Mouse (Mus musculus) MEL (cell line): ENCODE data around the gene Dpm2.

ENCODE experiments used
- NRF1 ChIP-seq: IDR thresholded peaks from 2 replicates; pipeline ENCODE4 v1.6.1; 2014; ENCODE audit warnings: low read depth, mild to moderate bottlenecking, inconsistent platforms, low read length, improper control_type of control experiment, moderate library complexity; ENCODE audit not compliant: poor library complexity, insufficient read depth, severe bottlenecking
- TCF12 ChIP-seq: IDR thresholded peaks from 2 replicates; pipeline ENCODE4 v1.6.1; 2014; ENCODE audit warnings: low read depth, mild to moderate bottlenecking, inconsistent platforms, low read length, improper control_type of control experiment, moderate library complexity

- TF ChIP-seq TCF12 (no peak), NRF1 (no peak)
Measured at GRCm38 (mm10) chr2:32549764-32550163, 20.9 kb upstream of the Dpm2 start.
